Mouse (Mus musculus): ENCODE measurements around the gene Mipol1. TPM values are rescaled to one million over a fixed set of nuclear protein-coding genes. Genes with fewer than 3 reads are reported as not detected.
"Not testable (repeated sequence)": the region's sequence is repeated elsewhere in the genome, so short reads cannot be mapped to it uniquely, and the experiment has no call there.

Gene Mipol1
- polyA plus RNA-seq, 1 experiment from 2014 or later = 5.5 TPM

DNA sequence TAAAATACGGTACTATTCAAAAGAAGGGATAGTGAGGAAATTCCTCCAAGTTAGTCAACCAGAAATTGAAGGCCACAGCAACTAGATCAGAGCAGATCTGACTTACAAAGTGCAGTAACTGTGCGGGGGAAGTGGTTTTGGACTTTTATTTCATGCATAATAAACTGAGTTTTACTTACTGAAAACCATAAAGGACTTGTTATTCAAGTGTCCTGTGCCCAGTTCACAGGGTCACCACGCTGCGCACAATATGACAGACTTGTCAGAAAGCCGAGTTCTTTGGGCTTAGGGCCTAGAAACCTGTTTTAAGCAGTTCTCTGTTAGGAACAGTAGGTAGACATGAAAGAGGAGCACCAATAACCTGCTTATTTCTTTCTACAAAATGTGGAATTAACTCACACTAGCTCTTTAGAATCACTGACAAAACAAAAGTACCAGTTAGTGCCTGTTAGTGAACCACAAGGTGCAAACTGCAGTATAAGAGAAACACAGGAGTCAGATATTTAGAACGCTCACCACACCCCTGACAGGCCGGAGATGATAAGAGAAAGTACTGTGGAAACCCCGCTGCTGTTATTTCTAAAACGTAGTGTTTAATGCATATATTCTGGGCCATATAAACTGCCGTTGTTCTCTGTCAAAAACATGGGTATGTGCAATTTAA, 32.7 kb upstream of the Mipol1 start, which contains the start of gene Slc25a21:
Gene Slc25a21, minus strand, starts transcription at position 110 of the 664 bp plus-strand sequence.
- H3K27me3 ChIP-seq (replicated peaks; ENCODE audit: control insufficient read depth, insufficient read depth, low read length) = peaks cover 8% of the 10 kb centered on the region; the same call in 1 of the 2 replicates
- H3K4me2 ChIP-seq (ENCODE audit: low read length) = peak within 1 kb of the TSS; percentile 85
- no peak for ATAC-seq
- no peak for DNase-seq (ENCODE audit: low spot score)
- H3K27ac ChIP-seq (ENCODE audit: low read depth, low read length) = no peak within 1 kb of the TSS
- no peaks in the 10 kb centered on the region for H3K36me3 ChIP-seq (ENCODE audit: control insufficient read depth, insufficient read depth, low read length)
- H3K9me3 ChIP-seq (replicated peaks; ENCODE audit: control insufficient read depth, low read length) = no peaks in the 10 kb centered on the region
- peak within 1 kb of the TSS; percentile 54 for H3K9ac ChIP-seq (ENCODE audit: low read length)
- WGBS = 54% methylated on average over 10 of the region's 10 CpGs
- H3K4me1 ChIP-seq (ENCODE audit: control insufficient read depth, insufficient read depth, low read length) = no peaks in the 10 kb centered on the region
- peak within 1 kb of the TSS; percentile 40 for H3K4me3 ChIP-seq (ENCODE audit: low read depth, low read length)

DNA sequence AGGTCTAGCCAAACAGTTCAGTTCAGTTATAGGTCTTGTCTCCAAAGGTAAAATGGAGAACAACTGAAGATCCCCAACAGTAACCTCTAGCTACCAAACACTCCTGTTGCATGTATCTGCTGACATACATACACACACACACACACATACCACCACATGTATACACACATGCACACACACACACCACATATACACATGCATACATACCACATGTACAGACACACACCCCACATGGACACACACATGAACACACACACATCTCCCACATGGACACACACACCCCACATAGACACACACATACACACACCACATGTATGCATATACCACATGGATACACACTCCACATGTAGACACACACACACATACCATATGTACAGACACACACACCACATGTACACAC, 32.0 kb upstream of the Mipol1 start:
- peaks cover 8% of the 10 kb centered on the region; the same call in 1 of the 2 replicates for H3K27me3 ChIP-seq (replicated peaks; ENCODE audit: control insufficient read depth, insufficient read depth, low read length)
- H3K9ac ChIP-seq (ENCODE audit: low read length) = no peak overlapping the region
- ATAC-seq = no peak
- H3K4me1 ChIP-seq (ENCODE audit: control insufficient read depth, insufficient read depth, low read length) = no peaks in the 10 kb centered on the region
- no peaks in the 10 kb centered on the region for H3K36me3 ChIP-seq (ENCODE audit: control insufficient read depth, insufficient read depth, low read length)
- H3K4me2 ChIP-seq (ENCODE audit: low read length) = no peak overlapping the region
- no peak for DNase-seq (ENCODE audit: low spot score)
- no peaks in the 10 kb centered on the region for H3K9me3 ChIP-seq (replicated peaks; ENCODE audit: control insufficient read depth, low read length)
- no peak overlapping the region for H3K27ac ChIP-seq (ENCODE audit: low read depth, low read length)
- H3K4me3 ChIP-seq (ENCODE audit: low read depth, low read length) = no peak overlapping the region

DNA sequence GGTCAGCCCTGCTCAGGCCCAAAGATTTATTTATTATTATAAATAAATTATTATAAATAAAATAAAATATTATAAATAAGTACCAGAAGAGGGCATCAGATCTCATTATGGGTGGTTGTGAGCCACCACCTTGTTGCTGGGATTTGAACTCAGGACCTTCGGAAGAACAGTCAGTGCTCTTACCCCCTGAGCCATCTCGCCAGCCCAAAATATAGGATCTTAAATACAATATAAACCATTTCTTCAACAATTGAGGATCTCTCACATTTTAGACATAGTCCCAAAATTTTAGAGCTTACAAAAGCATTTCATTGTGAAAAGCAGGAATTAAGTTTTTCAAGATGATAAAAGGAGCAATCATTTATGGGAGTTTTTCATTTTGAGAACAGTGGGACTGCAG, 30.8 kb upstream of the Mipol1 start:
- H3K27me3 ChIP-seq (replicated peaks; ENCODE audit: control insufficient read depth, insufficient read depth, low read length) = peaks cover 8% of the 10 kb centered on the region; the same call in 1 of the 2 replicates
- no peak overlapping the region for H3K4me2 ChIP-seq (ENCODE audit: low read length)
- H3K27ac ChIP-seq (ENCODE audit: low read depth, low read length) = no peak overlapping the region
- H3K4me3 ChIP-seq (ENCODE audit: low read depth, low read length) = no peak overlapping the region
- DNase-seq (ENCODE audit: low spot score) = no peak
- H3K9me3 ChIP-seq (replicated peaks; ENCODE audit: control insufficient read depth, low read length) = no peaks in the 10 kb centered on the region
- H3K4me1 ChIP-seq (ENCODE audit: control insufficient read depth, insufficient read depth, low read length) = no peaks in the 10 kb centered on the region
- ATAC-seq = no peak
- WGBS = 100% methylated on average over 2 of the region's 2 CpGs
- no peaks in the 10 kb centered on the region for H3K36me3 ChIP-seq (ENCODE audit: control insufficient read depth, insufficient read depth, low read length)
- no peak overlapping the region for H3K9ac ChIP-seq (ENCODE audit: low read length)

GRCm38 (mm10) chr12:57201901-57202300, 28.3 kb upstream of the Mipol1 start:
- Histone ChIP-seq H3K4me1 (ENCODE audit: control insufficient read depth, insufficient read depth, low read length) (no peaks in the 10 kb centered on the region), H3K9me3 (replicated peaks; ENCODE audit: control insufficient read depth, low read length) (no peaks in the 10 kb centered on the region), H3K27me3 (replicated peaks; ENCODE audit: control insufficient read depth, insufficient read depth, low read length) (peaks cover 5% of the 10 kb centered on the region; the same call in 1 of the 2 replicates), H3K9ac (ENCODE audit: low read length) (no peak overlapping the region), H3K4me3 (ENCODE audit: low read depth, low read length) (no peak overlapping the region), H3K27ac (ENCODE audit: low read depth, low read length) (no peak overlapping the region), H3K4me2 (ENCODE audit: low read length) (no peak overlapping the region), H3K36me3 (ENCODE audit: control insufficient read depth, insufficient read depth, low read length) (no peaks in the 10 kb centered on the region)
- WGBS = 96% methylated on average over 3 of the region's 3 CpGs
- ATAC-seq = no peak
- DNase-seq (ENCODE audit: low spot score) = no peak

DNA sequence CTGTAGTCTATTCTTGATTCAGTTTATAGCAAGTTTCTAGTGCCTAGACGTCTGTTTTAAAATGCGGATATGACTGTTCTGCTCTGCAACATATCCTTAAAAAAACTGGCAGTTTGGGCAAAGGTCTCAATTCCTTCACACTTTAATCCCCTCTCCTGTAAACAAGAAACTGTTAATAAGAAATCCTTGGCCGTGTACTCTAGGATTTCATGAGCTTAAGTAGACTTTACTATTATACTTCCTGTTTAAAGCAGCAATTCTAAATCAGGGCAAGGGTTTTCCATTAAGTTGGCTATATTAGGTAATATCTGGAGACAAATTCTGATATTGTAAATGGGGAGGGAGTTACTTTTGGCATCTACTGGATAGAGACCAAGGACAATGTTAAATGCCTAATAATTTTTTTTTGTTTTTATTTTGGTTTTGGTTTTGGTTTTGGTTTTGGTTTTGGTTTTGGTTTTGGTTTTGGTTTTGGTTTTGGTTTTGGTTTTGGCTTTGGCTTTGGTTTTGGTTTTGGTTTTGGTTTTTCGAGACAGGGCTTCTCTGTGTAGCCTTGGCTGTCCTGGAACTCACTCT, 25.9 kb upstream of the Mipol1 start:
- H3K4me3 ChIP-seq (ENCODE audit: low read depth, low read length) = no peak overlapping the region
- no peaks in the 10 kb centered on the region for H3K27me3 ChIP-seq (replicated peaks; ENCODE audit: control insufficient read depth, insufficient read depth, low read length)
- H3K4me2 ChIP-seq (ENCODE audit: low read length) = no peak overlapping the region
- no peak overlapping the region for H3K27ac ChIP-seq (ENCODE audit: low read depth, low read length)
- ATAC-seq (no peak), DNase-seq (ENCODE audit: low spot score) (no peak)
- H3K9me3 ChIP-seq (replicated peaks; ENCODE audit: control insufficient read depth, low read length) = no peaks in the 10 kb centered on the region
- 91% methylated on average over 4 of the region's 4 CpGs for WGBS
- H3K9ac ChIP-seq (ENCODE audit: low read length) = no peak overlapping the region
- no peaks in the 10 kb centered on the region for H3K4me1 ChIP-seq (ENCODE audit: control insufficient read depth, insufficient read depth, low read length)
- no peaks in the 10 kb centered on the region for H3K36me3 ChIP-seq (ENCODE audit: control insufficient read depth, insufficient read depth, low read length)

- H3K27me3 ChIP-seq (replicated peaks; ENCODE audit: control insufficient read depth, insufficient read depth, low read length) = no peaks in the 10 kb centered on the region
- 8% methylated on average over 30 of the region's 30 CpGs for WGBS
- H3K27ac ChIP-seq (ENCODE audit: low read depth, low read length) = peak overlapping the region; percentile 39; the same call in 1 of the 2 replicates
These were observed 18.6 kb upstream of the Mipol1 start for GRCm38 (mm10) chr12:57211353-57212311.

DNA sequence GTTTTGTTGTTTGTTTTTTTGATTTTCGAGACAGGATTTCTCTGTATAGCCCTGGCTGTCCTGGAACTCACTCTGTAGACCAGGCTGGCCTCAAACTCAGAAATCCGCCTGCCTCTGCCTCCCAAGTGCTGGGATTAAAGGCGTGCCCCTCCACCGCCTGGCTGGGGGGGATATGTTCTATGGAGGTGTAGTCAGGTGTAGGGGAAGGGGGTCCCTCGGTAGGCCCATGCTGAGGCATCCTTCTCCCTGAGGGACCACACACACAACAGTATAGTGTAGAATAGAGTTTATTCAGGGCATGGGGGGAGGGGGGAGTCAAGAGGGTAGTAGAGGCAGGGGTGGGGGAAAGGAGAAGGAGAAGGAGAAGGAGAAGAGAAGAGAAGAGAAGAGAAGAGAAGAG, 17.8 kb upstream of the Mipol1 start:
- not testable (repeated sequence) for H3K9me3 ChIP-seq (replicated peaks; ENCODE audit: control insufficient read depth, low read length); DNase-seq (ENCODE audit: low spot score); H3K27me3 ChIP-seq (replicated peaks; ENCODE audit: control insufficient read depth, insufficient read depth, low read length); H3K36me3 ChIP-seq (ENCODE audit: control insufficient read depth, insufficient read depth, low read length); H3K9ac ChIP-seq (ENCODE audit: low read length); H3K4me3 ChIP-seq (ENCODE audit: low read depth, low read length); H3K4me1 ChIP-seq (ENCODE audit: control insufficient read depth, insufficient read depth, low read length); H3K4me2 ChIP-seq (ENCODE audit: low read length); H3K27ac ChIP-seq (ENCODE audit: low read depth, low read length)
- 0 out of 2 replicates have a peak, but pooled peaks have one; percentile 40 for ATAC-seq
- WGBS = 79% methylated on average over 5 of the region's 5 CpGs

More at GRCm38 (mm10) chr12:57211353-57212311, 18.6 kb upstream of the Mipol1 start:
- DNase-seq (ENCODE audit: low spot score) (peak; percentile 24), ATAC-seq (peak; percentile 73)
- peak overlapping the region; percentile 69 for H3K4me2 ChIP-seq (ENCODE audit: low read length)
- H3K9me3 ChIP-seq (replicated peaks; ENCODE audit: control insufficient read depth, low read length) = no peaks in the 10 kb centered on the region
- H3K4me1 ChIP-seq (ENCODE audit: control insufficient read depth, insufficient read depth, low read length) = peaks cover 3% of the 10 kb centered on the region
- peak overlapping the region; percentile 34 for H3K4me3 ChIP-seq (ENCODE audit: low read depth, low read length)
- peak overlapping the region; percentile 62 for H3K9ac ChIP-seq (ENCODE audit: low read length)
- H3K36me3 ChIP-seq (ENCODE audit: control insufficient read depth, insufficient read depth, low read length) = no peaks in the 10 kb centered on the region

- Histone ChIP-seq H3K4me2 (ENCODE audit: low read length) (no peak overlapping the region), H3K4me1 (ENCODE audit: control insufficient read depth, insufficient read depth, low read length) (peaks cover 3% of the 10 kb centered on the region; the same call in 1 of the 2 replicates), H3K27me3 (replicated peaks; ENCODE audit: control insufficient read depth, insufficient read depth, low read length) (no peaks in the 10 kb centered on the region), H3K27ac (ENCODE audit: low read depth, low read length) (no peak overlapping the region), H3K9ac (ENCODE audit: low read length) (no peak overlapping the region), H3K36me3 (ENCODE audit: control insufficient read depth, insufficient read depth, low read length) (no peaks in the 10 kb centered on the region), H3K9me3 (replicated peaks; ENCODE audit: control insufficient read depth, low read length) (no peaks in the 10 kb centered on the region), H3K4me3 (ENCODE audit: low read depth, low read length) (no peak overlapping the region)
- ATAC-seq (no peak), DNase-seq (ENCODE audit: low spot score) (no peak)
- WGBS = 86% methylated on average over 9 of the region's 9 CpGs
These were observed 3.8 kb upstream of the Mipol1 start for GRCm38 (mm10) chr12:57226411-57226810.

All from forebrain, embryonic 14.5 days (tissue).